Mouse (Mus musculus): Measurements from ENCODE around the gene Sorbs2.

DNA sequence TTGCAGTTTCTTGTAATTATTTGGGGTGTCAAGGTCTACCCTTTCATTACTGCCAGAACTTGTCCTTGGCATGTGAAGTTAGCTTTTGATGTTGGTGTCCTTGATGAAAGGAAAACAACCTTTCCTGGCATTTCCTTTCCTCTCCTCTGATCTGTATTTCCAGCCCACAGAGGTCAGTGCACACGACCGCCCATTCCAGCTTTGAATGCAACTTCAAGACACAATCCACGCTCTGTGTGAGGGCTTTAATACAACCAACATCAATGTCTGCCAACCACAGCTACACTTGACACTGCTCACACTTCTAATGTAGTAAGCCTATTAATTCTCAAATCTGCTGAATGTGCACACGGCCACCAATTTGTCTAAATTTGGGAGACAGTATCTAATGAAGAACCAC, 47.0 kb downstream of the Sorbs2 start:
- TF ChIP-seq ZNF384 (IDR thresholded peaks at IDR 0.05; ENCODE audit: low read depth, low read length) = no peak
- TF ChIP-seq HCFC1 (IDR thresholded peaks at IDR 0.05; ENCODE audit: borderline replicate concordance, insufficient read depth, low read length) = no peak
- TF ChIP-seq CHD2 (IDR thresholded peaks at IDR 0.05; ENCODE audit: low read depth, low read length) = no peak

All from ES-E14 (cell line).